Mouse (Mus musculus) megakaryocyte progenitor cell, adult 5-6 weeks (primary cell): ENCODE data around the gene Gm20538. TPM values are rescaled to one million over a fixed set of nuclear protein-coding genes. Genes with fewer than 3 reads are reported as not detected.

ENCODE experiments used
- ATAC-seq: replicated peaks from 2 replicates; pipeline ENCODE4 v1.8.0; 2016; ENCODE audit warnings: mild to moderate bottlenecking, moderate TSS enrichment, inconsistent platforms; ENCODE audit not compliant: poor library complexity
- total RNA-seq, 2 experiments: library from RNA; stranded (forward) in 1 of 2; stranded (reverse) in 1 of 2; fragments of 157-497, 149-512 nt in 1 of 2; fragments of 200-1000 nt in 1 of 2; gene quantifications; 2 replicates each; pipeline versions ENCODE4 v1.2.3 to v1.2.4; 2015 to 2017

The Gm20538 gene
- total RNA-seq, 2 experiments from 2014 or later: not detected

DNA sequence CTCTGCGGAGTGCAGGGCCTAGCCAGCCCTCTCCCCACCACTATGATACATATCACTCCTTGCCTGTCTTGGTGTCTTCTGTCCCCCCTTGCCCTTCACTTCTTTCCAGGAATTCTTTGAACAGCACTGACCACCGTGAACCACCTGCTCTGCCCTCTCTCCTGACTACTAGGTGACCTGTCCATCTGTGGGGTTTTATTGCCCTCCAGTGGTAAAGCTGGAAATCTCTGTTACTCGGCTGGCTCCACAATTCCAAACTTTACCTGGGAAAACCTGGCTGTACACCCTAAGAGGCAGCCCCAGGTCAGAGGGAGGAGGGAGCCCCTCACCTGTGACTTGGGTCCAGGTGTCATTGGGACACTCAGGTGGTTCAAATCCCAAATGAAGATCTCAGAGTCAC is 17.3 kb downstream of the Gm20538 start:
- ATAC-seq: no peak

DNA sequence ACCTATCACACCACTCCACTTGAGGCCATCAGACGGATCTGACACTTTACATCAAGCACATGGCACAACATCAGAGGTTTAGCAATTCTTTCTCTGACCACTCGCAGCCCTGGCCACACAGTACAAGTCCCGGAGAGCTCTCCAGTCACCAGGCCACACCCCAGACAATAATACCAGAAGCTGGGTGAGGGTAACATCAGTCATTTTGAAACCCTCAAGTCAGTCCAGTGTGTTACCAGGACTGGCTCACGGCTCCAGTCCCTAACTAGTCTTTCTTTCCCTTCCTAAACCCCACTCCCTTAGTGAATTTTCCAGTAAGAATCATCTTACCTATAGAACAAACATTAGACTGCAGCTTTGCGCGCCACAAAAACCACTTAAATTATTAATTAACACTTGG is 22.6 kb downstream of the Gm20538 start:
- ATAC-seq: no peak

DNA sequence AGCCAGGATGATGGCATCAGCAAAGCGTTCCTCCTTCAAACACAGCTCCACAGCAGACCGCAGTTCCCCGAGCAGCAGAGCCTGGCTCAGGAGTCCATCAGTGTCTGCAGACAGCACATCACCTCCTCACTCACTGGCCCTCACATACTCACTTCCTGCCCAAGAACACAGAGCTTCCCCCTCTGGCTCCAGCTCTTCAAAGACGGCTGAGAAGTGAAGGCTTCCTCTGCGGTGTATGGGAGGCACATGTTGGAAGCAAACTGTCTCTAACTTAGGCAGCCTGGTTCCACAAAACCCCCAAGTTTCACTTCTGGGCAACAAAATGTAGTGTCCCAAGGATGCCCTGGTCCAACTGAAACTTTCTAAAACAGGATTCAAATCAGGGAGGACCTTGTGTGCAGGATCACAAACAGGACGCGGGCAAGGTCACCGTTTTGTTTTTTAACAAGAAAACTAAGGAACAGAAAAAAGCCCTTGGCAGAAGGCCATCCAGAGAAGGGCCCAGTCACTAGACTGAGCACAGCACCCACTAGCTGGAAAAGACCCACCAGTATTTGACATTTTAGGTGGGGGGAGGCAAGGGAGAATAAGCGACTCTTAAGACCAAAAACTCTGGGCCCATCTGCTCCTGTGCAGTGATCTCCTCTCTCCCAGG is 27.0 kb downstream of the Gm20538 start:
- peak; percentile 83 for ATAC-seq

DNA sequence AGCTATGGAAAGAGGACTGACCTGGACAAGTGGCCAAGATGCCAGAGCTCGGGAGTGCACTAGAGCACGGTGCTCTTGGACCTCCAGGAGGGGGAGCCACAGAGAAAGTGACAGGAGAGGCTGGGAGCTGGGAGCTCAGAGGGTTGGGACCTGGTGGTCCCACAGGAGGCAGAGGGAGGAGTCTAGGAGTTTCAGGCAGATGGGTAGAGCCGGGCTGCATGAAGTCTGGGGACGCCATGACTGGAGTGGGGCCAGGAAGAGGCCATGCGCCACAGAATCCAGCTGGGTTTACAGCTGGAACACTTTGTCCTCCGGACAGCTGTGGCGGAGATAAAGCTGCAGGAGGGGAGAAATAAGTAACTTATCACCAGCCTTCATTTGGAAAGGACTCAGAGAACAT is 33.5 kb downstream of the Gm20538 start:
- no peak for ATAC-seq

DNA sequence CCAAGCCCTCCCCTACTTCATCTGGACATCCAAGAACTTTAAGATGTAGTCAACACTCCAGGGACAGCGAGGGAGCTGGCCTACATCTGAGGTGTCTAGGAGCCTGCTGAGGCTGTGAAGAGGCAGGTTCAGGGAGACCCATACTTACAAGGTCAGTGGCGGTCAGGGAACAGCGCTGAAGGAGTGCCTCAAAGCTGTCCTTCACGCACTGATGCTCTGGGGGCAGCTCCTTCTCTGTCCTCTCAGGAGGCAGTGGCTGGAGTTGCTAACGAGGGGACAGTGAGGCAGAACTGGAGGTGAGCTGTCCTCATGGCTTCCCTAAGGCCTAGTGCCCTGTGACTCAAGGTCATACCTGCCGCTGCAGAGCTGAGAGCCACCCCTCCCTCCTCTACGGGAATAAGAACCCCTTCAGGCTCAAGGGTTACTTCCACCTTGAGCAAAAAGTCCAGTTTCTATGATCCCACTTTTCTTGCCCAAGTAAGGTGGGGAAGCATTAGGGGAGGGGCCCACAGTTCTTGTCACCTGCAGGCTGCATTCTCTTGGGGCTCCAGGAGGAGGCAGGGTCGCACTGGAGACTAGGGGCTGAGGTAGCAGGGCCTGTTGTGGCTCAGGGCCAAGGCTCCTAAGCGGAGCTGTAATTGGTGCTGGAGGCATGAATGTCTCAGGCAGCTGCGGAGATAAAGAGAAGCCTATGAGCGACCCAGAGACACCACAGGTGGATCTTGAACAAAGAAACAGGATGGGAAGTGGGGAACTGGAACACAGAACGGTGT is 34.4 kb downstream of the Gm20538 start:
- ATAC-seq: no peak

DNA sequence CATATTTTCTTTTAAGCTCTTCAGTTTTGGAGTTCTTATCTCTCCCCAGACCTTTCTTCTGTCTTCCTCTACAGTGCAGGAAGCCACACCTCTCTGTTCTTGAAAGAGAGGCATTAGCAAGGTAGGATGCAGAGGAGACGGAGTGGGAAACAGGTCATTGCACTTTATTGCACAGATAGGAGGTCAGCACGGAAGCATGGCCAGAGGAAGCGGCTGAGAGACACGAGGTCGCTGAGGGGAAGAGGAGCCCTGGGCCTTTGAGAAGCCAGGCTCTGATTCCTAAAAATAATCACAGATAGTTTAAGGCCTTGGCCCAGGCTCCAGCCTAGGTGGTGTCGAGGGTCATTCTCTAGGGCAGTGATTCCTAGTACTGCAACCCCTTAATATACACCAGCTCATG is 36.9 kb downstream of the Gm20538 start:
- ATAC-seq: no peak

DNA sequence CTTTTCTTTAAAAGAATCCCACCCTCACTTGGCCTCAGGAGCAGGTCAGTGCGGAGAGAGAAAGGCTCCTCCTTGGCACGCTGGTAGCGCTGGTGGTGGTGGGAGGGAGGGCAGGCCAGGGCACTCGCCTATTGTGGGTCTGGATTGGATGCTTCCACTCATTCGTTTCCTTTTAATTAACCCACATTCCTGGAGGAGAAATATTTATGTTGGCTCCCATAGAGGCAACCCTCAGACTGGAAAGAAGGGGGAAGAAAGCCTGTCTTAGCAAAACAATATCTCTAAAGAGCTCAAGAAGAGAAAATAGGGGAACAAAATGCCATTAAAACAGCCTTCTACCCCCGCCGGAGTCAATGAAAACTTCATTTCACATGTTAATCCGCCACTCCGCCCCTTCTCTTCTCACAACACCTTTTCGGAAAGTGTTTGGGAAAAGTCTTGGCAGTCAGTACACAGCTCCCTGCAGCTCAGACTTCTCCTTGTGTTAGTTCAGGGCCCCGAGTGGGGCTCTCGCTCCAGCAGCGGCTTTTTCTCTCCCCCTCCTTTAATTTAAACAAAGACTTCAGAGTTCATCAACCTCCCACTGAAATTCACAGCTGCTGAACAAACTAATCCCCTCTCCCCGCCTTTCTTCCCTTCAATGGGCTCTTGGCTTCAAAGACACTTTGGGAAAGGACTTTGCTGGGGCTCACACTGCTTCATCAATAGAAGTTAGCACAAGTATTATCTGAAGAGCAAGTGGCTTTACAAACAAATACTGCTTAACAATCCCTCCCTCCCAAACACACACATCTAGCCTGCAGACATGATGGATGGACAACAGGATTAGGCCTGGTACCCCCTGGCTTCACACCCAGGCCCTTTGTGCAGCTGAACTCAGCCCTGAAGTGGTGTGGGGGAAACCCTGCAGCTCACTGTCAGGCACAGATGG is 37.8 kb downstream of the Gm20538 start:
- no peak for ATAC-seq

DNA sequence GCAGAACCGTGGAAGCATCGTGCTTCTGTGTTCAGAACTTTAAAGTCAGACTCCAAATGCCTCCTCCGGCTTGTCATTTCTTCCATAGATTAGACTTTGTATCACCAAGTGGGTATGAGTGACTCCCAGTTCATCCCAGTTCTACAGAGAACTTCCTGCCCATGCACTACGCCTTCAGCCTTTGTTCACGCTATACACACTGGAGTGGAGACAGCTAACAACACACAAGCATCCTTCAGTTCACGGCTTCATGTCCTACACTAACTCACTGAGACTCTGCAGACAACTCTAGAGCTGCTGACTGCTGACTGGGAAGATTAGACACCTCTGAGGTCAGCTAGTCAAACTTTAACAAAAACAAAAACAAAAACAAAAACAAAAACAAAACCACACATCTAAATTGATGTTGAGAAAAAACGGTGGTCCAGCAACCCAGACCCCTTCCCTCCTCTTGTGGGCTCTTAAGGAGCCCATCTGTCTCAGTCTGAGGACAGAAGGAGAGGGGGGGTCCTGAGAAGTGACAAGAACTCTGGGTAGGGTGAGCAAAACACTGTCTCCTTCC is 38.6 kb downstream of the Gm20538 start:
- ATAC-seq: no peak

DNA sequence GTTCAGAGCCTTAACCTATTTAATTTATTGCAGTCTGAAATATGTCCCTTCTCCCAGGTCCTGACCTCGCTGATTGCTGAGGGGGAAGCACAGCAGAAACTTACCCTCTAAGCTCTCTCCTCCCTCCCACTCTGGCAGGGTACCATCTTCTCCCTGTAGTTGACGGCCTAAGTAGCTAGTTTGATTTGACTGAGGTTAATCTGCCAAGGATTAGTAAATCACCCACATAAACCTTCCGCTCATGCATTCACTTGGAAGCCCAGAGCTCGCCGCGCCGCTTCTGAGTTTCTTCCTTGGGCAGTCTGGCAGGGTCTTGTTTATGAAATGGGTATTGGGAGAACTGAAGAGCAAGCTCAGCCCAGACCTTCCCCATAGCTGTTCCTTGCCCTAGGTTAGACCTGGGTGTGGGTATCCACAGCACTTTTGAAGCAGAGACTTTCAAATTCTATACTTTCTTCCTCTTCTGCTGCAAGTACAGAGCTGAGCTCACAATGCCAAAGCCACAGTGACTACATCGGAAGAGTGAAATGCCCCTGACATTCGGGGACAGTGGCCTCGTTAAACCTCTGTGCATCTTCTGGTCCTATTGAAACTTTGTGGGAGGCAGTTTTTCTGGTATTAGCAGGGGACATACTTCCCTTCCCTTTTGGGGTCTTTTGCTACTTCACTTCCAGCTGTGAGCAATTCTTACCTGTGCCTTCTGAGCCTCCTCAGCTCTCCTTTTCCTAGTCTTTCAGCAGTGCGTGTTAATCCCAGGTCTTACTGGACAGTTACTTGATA is 39.4 kb downstream of the Gm20538 start:
- ATAC-seq: no peak

DNA sequence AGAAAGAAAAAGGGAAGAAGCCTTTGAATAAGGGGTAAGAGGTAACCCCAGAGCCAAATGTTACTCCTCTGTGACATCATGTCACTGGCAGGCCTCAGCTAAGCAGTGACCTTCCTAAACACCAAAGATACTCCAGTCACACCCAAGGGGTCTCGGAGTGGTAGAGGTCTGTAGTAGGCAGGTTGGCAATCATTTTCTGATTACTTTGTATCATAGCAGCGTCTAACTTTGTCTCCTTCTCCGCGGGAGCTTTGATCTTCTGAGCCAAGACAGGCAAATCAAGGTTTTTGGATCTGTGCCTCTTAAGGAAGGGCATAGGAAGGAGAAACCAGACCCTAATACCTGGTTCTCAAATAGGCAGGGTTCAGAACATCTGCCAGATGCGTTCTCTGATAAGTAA is 40.0 kb downstream of the Gm20538 start:
- ATAC-seq: no peak

DNA sequence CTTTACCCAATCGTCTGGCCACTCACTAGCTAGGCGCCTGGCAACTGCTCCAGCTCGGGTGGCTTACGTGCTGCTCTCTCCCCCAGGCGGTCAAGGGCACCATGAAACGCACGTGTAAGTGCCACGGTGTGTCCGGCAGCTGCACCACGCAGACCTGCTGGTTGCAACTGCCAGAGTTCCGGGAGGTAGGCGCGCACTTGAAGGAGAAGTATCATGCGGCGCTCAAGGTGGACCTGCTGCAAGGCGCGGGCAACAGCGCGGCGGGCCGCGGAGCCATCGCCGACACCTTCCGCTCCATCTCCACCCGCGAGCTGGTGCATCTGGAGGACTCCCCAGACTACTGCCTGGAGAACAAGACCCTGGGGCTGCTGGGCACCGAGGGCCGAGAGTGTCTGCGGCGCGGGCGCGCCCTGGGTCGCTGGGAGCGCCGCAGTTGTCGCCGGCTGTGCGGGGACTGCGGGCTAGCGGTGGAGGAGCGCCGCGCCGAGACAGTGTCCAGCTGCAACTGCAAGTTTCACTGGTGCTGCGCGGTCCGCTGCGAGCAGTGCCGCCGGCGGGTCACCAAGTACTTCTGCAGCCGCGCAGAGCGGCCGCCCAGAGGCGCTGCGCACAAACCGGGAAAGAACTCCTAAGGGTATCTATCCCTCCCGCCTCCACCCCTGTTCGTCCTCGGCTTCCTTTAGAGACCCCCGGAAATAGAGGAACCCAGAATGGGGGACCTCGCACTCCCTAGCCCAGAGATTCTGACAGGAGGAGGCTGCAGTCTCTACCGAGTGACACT is 41.0 kb downstream of the Gm20538 start:
- ATAC-seq: 0 out of 2 replicates have a peak, but pooled peaks have one; percentile 11

DNA sequence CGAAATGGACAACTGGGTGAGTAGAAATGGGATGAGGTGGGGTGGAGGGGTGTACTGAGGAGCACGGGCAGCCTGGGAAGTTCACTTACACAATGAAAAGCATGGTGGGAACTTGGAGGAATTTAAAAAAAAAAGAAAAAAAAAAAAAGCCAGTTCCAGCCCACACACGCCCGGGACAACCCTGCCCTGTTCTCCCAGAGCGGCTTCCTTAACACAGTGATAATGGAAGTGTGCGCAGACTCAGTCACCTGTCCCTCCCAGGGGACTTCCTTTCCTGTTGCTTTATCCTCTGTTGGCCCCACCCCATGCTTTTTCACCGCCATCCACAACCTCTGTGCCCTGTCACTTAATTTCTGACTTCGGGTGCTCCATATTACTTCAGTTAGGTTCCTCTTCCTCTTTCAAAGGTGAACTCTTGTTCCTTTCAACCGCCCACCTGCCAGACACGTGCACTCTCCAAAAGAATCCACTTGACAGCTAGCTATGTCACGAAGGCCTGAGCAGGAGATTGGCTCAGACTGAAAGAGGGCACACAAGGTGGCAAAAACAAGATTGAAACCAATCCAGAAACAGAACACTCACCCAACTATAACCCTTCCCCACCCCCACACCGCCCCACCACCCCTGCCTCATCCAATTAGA is 42.0 kb downstream of the Gm20538 start:
- ATAC-seq: no peak

DNA sequence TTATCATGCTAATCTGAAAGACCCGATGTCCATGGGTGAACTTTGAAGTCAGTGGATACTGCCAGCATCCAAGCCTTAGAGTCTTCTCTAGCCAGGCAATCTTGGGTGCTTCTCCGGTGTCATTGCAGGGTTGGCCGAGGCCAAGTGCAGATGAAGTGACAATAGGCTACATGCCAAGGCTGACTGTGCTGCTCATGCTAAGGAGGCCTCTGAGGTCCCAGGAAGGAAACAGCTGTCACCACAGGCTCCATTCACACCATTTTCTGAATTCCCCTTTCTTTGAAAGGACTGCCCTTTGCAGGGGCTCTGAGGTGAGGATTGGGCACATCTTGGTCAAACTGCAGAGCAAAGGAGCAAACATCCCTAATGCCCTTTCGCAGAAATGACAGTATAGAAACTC is 49.9 kb downstream of the Gm20538 start:
- ATAC-seq: no peak

DNA sequence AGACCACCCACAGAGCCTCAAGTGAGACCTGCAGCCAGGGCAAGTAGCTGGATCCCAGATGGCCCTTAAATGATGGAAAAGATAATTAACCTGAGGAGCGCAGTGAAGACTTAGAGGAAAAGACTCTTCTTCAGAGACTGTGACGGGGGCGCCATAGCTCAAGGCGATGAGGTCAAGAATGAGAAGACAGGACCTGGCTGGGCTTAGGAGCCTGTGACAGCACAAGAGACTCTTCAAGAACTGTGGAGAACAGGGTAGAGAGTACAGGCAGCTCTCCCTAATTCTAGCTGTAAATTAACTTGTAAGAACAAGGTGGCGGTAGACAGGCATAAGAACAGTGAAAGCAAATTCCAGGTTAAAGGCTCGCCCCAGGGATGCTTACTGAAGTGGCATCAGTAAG is 50.7 kb downstream of the Gm20538 start:
- no peak for ATAC-seq

DNA sequence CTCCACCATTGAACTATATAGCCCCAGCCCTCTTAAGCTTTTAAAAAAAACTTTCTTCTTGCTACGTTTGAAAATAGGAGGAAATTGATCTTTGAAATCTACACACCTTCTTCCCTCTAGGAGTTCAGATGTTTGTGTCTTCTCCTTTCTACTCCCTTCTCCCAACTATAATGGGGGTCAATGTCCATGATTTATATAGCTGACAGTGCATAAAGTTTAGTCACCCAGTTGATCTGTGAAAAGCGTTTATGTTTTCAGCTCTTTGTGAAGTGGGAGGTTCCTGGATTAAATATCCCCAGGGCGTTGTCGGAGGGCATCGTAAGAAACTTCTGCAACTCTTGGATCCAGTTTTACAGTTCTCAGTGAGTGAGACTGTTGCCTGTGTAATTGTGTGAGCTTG is 52.4 kb downstream of the Gm20538 start:
- no peak for ATAC-seq

DNA sequence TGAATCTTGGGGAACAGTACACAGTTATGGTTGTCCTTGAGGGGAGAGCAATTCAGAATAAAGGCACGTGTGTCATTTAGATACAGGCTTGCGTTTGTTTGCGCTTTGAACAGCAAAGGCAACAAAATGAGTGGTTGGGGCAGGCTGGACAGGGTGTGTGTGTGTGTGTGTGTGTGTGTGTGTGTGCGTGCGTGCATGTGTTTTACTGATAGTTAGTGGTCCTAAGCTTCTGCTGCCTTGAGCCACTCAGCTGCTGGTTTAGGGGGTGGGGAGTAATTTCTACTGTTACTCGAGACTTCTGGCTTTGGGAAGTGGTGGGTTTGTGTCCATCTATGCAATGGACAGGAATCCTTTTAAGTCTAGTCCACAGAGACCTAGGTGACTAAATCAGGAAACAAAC is 53.7 kb downstream of the Gm20538 start:
- no peak for ATAC-seq

DNA sequence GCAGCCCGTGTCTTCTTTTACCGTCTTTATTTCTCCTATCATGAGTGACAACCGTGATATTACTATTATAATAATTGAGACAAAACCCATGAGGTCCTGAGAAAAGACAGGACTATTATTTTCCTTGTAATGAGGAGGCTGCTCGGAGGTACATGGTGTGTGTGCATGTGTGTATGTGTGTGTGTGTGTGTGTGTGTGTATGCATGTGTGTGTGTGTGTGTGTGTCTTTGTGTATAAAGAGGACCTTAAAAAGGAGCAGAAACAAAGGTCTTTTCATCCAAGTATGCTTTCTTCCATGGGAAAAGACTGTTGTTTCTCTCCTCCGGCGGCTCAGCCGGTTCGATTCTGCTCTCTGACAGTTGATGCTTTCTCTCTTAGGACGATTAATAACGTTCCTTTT is 55.7 kb downstream of the Gm20538 start:
- no peak for ATAC-seq

DNA sequence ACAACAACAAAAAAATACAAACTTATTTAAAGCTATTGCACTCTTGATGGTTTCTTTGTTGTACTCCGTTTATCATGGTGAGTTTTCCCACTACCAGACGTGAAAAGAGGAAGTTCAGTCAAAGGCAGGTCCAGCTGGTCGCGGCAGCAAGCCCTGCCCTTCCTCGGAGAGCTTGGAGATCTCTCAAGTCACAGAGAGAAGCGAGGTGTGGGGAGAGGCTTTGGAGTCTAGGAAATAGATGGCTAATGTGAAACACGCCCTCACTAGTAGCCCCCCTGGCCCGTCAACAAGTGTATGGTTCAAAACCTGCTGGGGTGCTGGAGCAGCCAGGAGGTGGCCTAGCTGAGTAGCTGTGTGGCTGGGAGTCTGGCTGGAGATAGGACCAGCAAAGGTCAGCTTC is 56.1 kb downstream of the Gm20538 start:
- ATAC-seq: peak; percentile 66
